Mouse (Mus musculus): ENCODE results near the gene Osbpl7.

The Osbpl7 gene

GRCm38 (mm10) chr11:97050216-97050943, at the start of gene Osbpl7:
TSS of gene Osbpl7 (plus strand) at chr11:97050628.
- peak; percentile 71 for DNase-seq

GRCm38 (mm10) chr11:97003170-97003569, 47.3 kb upstream of the Osbpl7 start:
- DNase-seq, result no peak

GRCm38 (mm10) chr11:97007093-97007794, 43.2 kb upstream of the Osbpl7 start:
- no peak for DNase-seq

- no peak for DNase-seq
Measured at GRCm38 (mm10) chr11:97009198-97009790, 41.1 kb upstream of the Osbpl7 start.

GRCm38 (mm10) chr11:97013121-97013670, 37.2 kb upstream of the Osbpl7 start, which contains the start of gene Sp6:
TSS of gene Sp6 (plus strand) at chr11:97013394.
- no peak for DNase-seq

- DNase-seq, result no peak
Measured at GRCm38 (mm10) chr11:97017696-97018582, 32.5 kb upstream of the Osbpl7 start.

- no peak for DNase-seq
Measured at GRCm38 (mm10) chr11:97018583-97019344, 31.7 kb upstream of the Osbpl7 start.

GRCm38 (mm10) chr11:97019345-97019708, 31.1 kb upstream of the Osbpl7 start:
- no peak for DNase-seq

- DNase-seq, result no peak
Measured at GRCm38 (mm10) chr11:97021121-97021765, 29.2 kb upstream of the Osbpl7 start.

GRCm38 (mm10) chr11:97021873-97022484, 28.4 kb upstream of the Osbpl7 start:
- peak; percentile 77 for DNase-seq

- DNase-seq, result no peak
Measured at GRCm38 (mm10) chr11:97024977-97025376, 25.5 kb upstream of the Osbpl7 start.

GRCm38 (mm10) chr11:97025721-97026344, 24.6 kb upstream of the Osbpl7 start:
- peak; percentile 88 for DNase-seq

GRCm38 (mm10) chr11:97029686-97030417, 20.6 kb upstream of the Osbpl7 start, which contains the start of gene Scrn2:
TSS of gene Scrn2 (plus strand) at chr11:97029938.
- peak; percentile 95 for DNase-seq

GRCm38 (mm10) chr11:97030426-97030825, 20.0 kb upstream of the Osbpl7 start:
- peak; percentile 59 for DNase-seq

GRCm38 (mm10) chr11:97031977-97032376, 18.5 kb upstream of the Osbpl7 start:
- DNase-seq, result peak; percentile 48

GRCm38 (mm10) chr11:97032499-97032898, 17.9 kb upstream of the Osbpl7 start:
- DNase-seq, result no peak

GRCm38 (mm10) chr11:97033781-97034180, 16.6 kb upstream of the Osbpl7 start:
- peak; percentile 50 for DNase-seq

GRCm38 (mm10) chr11:97036141-97036540, 14.3 kb upstream of the Osbpl7 start:
- DNase-seq, result peak; percentile 78

GRCm38 (mm10) chr11:97038881-97039280, 11.5 kb upstream of the Osbpl7 start:
- no peak for DNase-seq

Measured in kidney, adult 9 months (tissue).